Mouse (Mus musculus): ENCODE data around the gene Sult1d1. TPM values are rescaled to one million over a fixed set of nuclear protein-coding genes. Genes with fewer than 3 reads are reported as not detected.
"Not testable (repeated sequence)": the region's sequence is repeated elsewhere in the genome, so short reads cannot be mapped to it uniquely, and the experiment has no call there.

The Sult1d1 gene
- total RNA-seq (2021), result under 1 TPM in 1 of 2 experiments, not detected in 1; 0.32 TPM
- long read RNA-seq, experiment 1, result 0 reads
- long read RNA-seq, experiment 2, result 0 reads

- no peak for DNase-seq
Measured at GRCm38 (mm10) chr5:87568845-87569244, at the start of gene Sult1d1. Gene Sult1d1 (minus strand): TSS chr5:87569027.

DNA sequence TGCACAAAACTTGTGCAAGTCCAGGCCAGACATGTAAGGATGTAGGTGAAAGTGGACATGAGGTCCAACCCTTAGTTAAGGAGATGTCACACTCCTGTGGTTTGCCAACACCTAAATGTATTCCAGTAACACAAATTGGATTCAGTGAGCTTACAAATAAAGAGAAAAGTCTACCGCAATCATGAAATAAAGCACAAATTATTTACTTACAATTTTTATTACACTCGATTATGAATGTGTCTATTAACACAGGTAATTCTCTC lies 46.2 kb upstream of the Sult1d1 start:
- DNase-seq, result no peak

GRCm38 (mm10) chr5:87614364-87615127 lies 45.7 kb upstream of the Sult1d1 start:
- DNase-seq, result no peak

DNA sequence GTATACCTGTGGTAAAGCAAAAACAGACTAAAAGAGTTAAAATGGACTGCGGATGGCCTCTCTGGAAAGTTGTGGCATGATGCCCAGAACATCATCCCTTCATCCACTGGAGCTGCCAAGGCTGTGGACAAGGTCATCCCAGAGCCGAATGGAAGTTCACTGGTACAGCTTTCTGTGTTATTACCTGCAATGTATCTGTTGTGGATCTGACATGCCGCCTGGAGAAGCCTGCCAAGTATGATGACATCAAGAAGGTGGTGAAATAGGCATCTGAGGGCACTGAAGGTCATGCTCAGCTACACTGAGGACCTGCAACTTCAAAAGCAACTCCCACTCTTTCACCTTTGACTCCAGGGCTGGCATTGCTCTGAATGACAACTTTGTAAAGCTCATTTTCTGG lies 32.2 kb upstream of the Sult1d1 start:
- no peak for DNase-seq

- no peak for DNase-seq
Measured at GRCm38 (mm10) chr5:87597891-87598290, 29.1 kb upstream of the Sult1d1 start.

GRCm38 (mm10) chr5:87591494-87591893 lies 22.7 kb upstream of the Sult1d1 start, which contains the start of gene Sult1e1:
Gene Sult1e1 (minus strand): TSS chr5:87591594.
- DNase-seq, result no peak

- DNase-seq, result no peak
Measured at GRCm38 (mm10) chr5:87589916-87590315, 21.1 kb upstream of the Sult1d1 start.

- no peak for DNase-seq
Measured at GRCm38 (mm10) chr5:87580389-87580788, 11.6 kb upstream of the Sult1d1 start.

GRCm38 (mm10) chr5:87574174-87574573 lies 5.3 kb upstream of the Sult1d1 start:
- no peak for DNase-seq

- no peak for DNase-seq
Measured at GRCm38 (mm10) chr5:87573490-87573889, 4.7 kb upstream of the Sult1d1 start.

GRCm38 (mm10) chr5:87572781-87573180 lies 4.0 kb upstream of the Sult1d1 start:
- no peak for DNase-seq

GRCm38 (mm10) chr5:87567306-87567705 lies 1.5 kb downstream of the Sult1d1 start:
- DNase-seq, result no peak

DNA sequence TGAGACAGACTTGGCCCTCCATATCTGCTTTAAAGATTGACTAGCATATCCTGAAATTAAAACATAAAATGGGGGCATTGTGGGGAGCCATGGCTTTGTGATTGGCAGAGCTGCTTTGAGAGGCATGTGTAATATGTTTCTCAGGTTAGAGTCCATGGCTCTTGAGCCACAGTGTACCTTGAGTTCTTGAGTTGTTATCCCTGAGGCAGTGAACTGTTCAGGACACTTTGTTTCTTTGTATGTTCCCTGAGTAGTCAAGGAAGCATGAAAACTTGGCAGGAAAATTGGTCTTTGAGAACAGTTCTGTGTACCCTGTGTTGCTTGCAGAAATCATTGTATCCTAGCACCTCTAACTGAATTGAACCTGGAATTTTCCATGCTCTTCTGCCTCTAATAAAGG lies 5.9 kb downstream of the Sult1d1 start:
- DNase-seq, result no peak

- no peak for DNase-seq
Measured at GRCm38 (mm10) chr5:87562526-87562925, 6.3 kb downstream of the Sult1d1 start.

DNA sequence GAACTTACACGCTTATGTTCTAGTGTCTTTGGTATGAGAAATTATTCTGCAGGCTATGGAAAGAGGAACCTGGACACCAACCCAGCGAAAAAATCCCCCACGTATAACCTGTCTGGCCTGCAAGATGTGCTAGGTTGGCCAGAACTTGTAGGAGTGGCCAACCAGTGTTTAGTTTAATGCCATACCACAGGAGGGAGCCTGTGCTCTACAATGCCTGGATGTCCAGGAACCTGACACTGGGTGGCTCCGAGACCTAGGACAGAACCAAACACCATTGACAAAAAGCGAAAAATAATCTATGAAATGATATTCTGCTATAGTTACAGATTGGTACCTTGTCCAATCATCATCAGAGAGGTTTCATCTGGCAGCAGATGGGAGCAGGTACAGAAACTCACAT lies 8.7 kb downstream of the Sult1d1 start:
- DNase-seq, result no peak

DNA sequence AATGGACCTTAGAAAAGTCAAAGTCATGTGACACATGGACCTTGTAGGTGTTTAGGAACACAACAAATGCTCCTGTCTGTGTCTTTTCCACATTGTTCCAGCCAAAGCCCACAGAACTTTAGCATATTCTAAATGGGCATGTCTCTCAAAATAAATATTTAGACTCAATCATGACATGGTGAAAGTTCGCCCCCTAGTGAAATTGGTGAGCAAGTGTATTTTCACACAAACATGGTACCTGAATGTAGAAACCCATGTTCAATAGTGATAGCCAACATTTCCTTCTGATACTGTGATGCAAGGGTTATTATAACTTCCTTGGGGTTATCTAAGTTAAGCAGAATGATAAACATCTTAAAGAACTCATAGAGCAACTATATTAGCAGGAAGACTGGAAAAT lies 17.9 kb downstream of the Sult1d1 start:
- DNase-seq, result no peak

- DNase-seq, result no peak
Measured at GRCm38 (mm10) chr5:87538111-87538510, 30.7 kb downstream of the Sult1d1 start, which contains the start of gene Sult1b1. Gene Sult1b1 (minus strand): TSS chr5:87538195.

GRCm38 (mm10) chr5:87535994-87536644 lies 32.7 kb downstream of the Sult1d1 start:
- DNase-seq, result no peak

GRCm38 (mm10) chr5:87532288-87532687 lies 36.5 kb downstream of the Sult1d1 start:
- DNase-seq, result no peak

- not testable (repeated sequence) for DNase-seq
Measured at GRCm38 (mm10) chr5:87523561-87523960, 45.3 kb downstream of the Sult1d1 start.

GRCm38 (mm10) chr5:87505776-87506458 lies 62.9 kb downstream of the Sult1d1 start:
- DNase-seq, result no peak

Data from gastrocnemius, postnatal 10 days (tissue).